Mouse (Mus musculus) lung, adult 2 months (tissue): Measurements from ENCODE around the gene Olfr434.

Source experiments
- CTCF ChIP-seq: fragments of 200-500 bp; IDR thresholded peaks from 2 replicates; pipeline ENCODE4 v1.5.1; 2011; ENCODE audit warnings: mild to moderate bottlenecking, low read length, control low read depth; ENCODE audit not compliant: insufficient read depth
- POLR2A ChIP-seq: fragments of 200-500 bp; IDR thresholded peaks from 2 replicates; pipeline ENCODE4 v1.6.1; 2011; ENCODE audit warnings: low read depth, mild to moderate bottlenecking, control low read depth, low read length, borderline replicate concordance; ENCODE audit errors: extremely low read depth

DNA sequence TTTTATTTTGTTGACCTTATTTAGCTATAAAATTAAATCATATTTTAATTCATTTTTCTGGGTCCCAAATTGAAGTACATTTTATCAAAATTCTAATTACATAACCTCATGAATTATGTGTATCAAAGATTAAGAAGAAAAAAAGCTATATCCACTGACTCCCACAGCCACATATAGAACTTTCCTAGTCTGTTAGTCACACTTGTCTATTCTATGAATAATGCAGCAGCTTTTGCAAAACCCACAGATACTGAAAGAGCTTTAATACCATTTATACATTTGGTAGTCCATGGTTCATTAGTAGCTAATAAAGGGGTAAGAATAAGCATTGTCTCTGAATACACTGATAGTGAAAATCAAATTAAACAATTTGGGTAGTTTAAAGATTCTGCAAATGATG lies 10.0 kb upstream of the Olfr434 start:
- TF ChIP-seq POLR2A (no peak), CTCF (no peak)
